Mouse (Mus musculus) Patski (cell line): ENCODE results near the gene Gm18336. TPM values are rescaled to one million over a fixed set of nuclear protein-coding genes. Genes with fewer than 3 reads are reported as not detected.
A peak's percentile ranks its signal among the peaks of the same experiment; 100 is the strongest.
"Not testable (repeated sequence)": the region's sequence is repeated elsewhere in the genome, so short reads cannot be mapped to it uniquely, and the experiment has no call there.

Source experiments
- ATAC-seq: fragments of 100-300 bp; one replicate; pipeline ENCODE4 v1.8.0; 2021
- CTCF ChIA-PET: fragments of 350-600 bp; sonication (Branson Sonifier 250); formaldehyde crosslinking; loops from one replicate; lab custom pipeline; 2022; ENCODE audit warnings: inconsistent platforms; lab: Charles Lee
- POLR2A ChIA-PET: fragments of 350-600 bp; sonication (Branson Sonifier 250); formaldehyde crosslinking; loops from one replicate; lab custom pipeline; 2022; ENCODE audit warnings: antibody characterized with exemption, inconsistent platforms; lab: Charles Lee
- DNase-seq: peaks from one replicate; pipeline ENCODE4 v3.0.0-alpha.2; 2011; ENCODE audit warnings: low read depth, low spot score
- H3K27me3 ChIP-seq: fragments of 371-371 bp; one replicate; pipeline ENCODE4 v1.5.1; 2021
- CTCF ChIP-seq: fragments of 100-300 bp; IDR thresholded peaks from one replicate; pipeline ENCODE4 v1.5.1; 2021
- in situ Hi-C: fragments of 300-500 bp; cut with MboI; formaldehyde crosslinking; loops from 3 replicates; pipeline ENCODE4 v1.11.1; 2018; ENCODE audit warnings: low pct_unique_long_range_greater_than_20kb, mixed read lengths
- polyA plus RNA-seq: library from polyadenylated mRNA; unstranded; gene quantifications from one replicate; pipeline ENCODE4 v1.2.3, GENCODE M21; 2021

The Gm18336 gene
- polyA plus RNA-seq: not detected

DNA sequence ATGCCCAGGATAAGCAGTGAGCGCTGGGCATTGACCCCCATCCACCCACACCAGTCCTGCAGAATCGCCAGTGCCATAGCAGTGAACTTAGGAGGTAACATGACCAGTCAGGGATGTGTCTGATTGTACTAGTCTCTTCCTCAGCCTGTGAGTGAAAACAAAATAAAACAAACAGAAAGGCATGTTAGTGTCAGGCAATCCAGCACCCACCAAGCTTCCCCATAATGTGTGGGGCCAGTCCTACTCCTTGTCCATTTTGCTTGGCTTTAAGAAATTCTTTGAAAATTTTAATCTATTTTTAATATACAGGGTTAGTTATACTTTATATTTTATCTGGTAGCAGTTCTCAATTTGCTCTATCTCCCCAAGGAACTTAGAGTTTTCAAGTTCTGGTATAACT is at the start of gene Gm18336:
Gene Gm18336 (minus strand): TSS at position 101 of the 400 bp plus-strand sequence.
- ATAC-seq, CTCF ChIA-PET, POLR2A ChIA-PET, DNase-seq, in situ Hi-C loops: not testable (repeated sequence)
- H3K27me3 ChIP-seq: peaks cover 26% of the 10 kb centered on the region

- no peak for TF ChIP-seq CTCF
- ChIA-PET CTCF (interaction anchor here (1.0 to 3.1 kb wide), 2 partner anchors 11 kb away, joined by 3 to 8 read pairs; no protein-coding TSS in a partner anchor), POLR2A (no interaction called here)
- in situ Hi-C loops: loop anchor here (25.0 kb wide), 2 partner anchors 204 to 429 kb away; partner anchors contain the start of genes F8a and Xlr4c
- peaks cover 3% of the 10 kb centered on the region for H3K27me3 ChIP-seq
- DNase-seq (peak; percentile 9), ATAC-seq (peak; percentile 76)
These were observed 42.9 kb upstream of the Gm18336 start for GRCm38 (mm10) chrX:73441428-73441827.

DNA sequence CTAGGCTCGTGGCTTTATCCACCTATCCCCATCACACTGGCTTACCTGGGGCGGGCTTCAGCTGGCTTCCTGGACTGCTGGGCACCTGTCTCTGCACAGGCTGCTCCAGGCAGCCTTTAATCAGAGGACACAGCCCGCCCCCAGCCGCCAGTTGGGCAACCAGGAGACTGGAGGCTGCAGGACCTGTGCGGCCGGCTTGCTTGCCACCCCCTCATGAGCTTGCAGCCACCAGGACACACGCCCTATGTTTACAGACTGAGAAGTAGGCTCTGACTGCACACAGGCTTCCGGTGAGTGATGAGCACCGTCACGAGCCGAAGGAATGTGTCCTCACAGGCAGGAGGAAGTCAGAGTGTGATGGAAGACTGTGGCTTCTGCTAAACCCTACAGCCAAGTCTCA is 36.7 kb upstream of the Gm18336 start, which contains the start of gene Trex2:
Gene Trex2 (minus strand): TSS at position 93 of the 400 bp plus-strand sequence.
- CTCF ChIA-PET: interaction anchor here (0.6 kb wide), 1 partner anchor 579 kb away, joined by 3 read pairs; no protein-coding TSS in a partner anchor
- no peak for TF ChIP-seq CTCF
- ATAC-seq (no peak), DNase-seq (no peak)
- POLR2A ChIA-PET: no interaction called here
- peaks cover 7% of the 10 kb centered on the region for H3K27me3 ChIP-seq
- in situ Hi-C loops: loop anchor here (10.0 to 25.0 kb wide), 4 partner anchors 120 to 423 kb away; partner anchors contain the start of genes F8a, Pnma3 and Xlr4c

- ATAC-seq (no peak), DNase-seq (no peak)
- in situ Hi-C loops: loop anchor here (10.0 to 25.0 kb wide), 4 partner anchors 118 to 421 kb away; partner anchors contain the start of genes F8a, Pnma3 and Xlr4c
- TF ChIP-seq CTCF: no peak
- POLR2A ChIA-PET: no interaction called here
- H3K27me3 ChIP-seq: peaks cover 26% of the 10 kb centered on the region
- CTCF ChIA-PET: no interaction called here
These were observed 34.3 kb upstream of the Gm18336 start for GRCm38 (mm10) chrX:73432850-73433249.

GRCm38 (mm10) chrX:73430036-73430435 is 31.5 kb upstream of the Gm18336 start:
- DNase-seq (no peak), ATAC-seq (no peak)
- CTCF ChIA-PET: interaction anchor here (0.6 to 3.1 kb wide), 6 partner anchors 11 to 118 kb away, joined by 3 to 11 read pairs (median 3); partner anchors contain the start of gene Haus7
- POLR2A ChIA-PET: no interaction called here
- in situ Hi-C loops: loop anchor here (10.0 to 25.0 kb wide), 4 partner anchors 115 to 418 kb away; partner anchors contain the start of genes F8a, Pnma3 and Xlr4c
- H3K27me3 ChIP-seq: peaks cover 43% of the 10 kb centered on the region
- no peak for TF ChIP-seq CTCF

DNA sequence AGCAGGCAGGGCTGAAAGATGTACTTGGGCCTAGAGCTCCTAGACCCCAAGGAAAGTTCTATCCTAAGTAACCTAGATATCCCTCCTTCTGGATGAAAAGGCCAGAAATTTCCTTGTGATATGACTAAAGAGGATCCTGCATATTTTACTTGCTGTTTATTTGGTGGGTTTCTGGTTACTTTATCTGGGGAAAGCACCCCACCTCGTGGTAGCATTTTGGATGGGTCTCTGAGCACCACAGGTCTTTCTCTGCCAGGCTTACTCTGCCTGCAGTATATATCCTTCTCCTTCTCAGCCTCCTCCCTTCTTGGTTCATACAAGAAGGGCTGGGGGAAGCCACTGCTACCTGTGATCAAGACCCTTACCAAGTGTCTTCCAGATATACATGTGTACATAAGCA is 14.2 kb upstream of the Gm18336 start:
- H3K27me3 ChIP-seq: peaks cover 53% of the 10 kb centered on the region
- no peak for DNase-seq
- POLR2A ChIA-PET: interaction anchor here (0.6 kb wide), 1 partner anchor 19 kb away, joined by 5 read pairs; no protein-coding TSS in a partner anchor
- CTCF ChIA-PET: interaction anchor here (1.0 kb wide), 1 partner anchor 17 kb away, joined by 3 read pairs; no protein-coding TSS in a partner anchor
- no peak for ATAC-seq
- TF ChIP-seq CTCF: no peak
- in situ Hi-C loops: no loop called here

GRCm38 (mm10) chrX:73410880-73411517 is 12.5 kb upstream of the Gm18336 start, which contains the start of gene Zfp92:
Zfp92 (plus strand) TSS chrX:73411096.
- no peak for DNase-seq
- ChIA-PET POLR2A (no interaction called here), CTCF (no interaction called here)
- in situ Hi-C loops: no loop called here
- no peak for ATAC-seq
- no peak for TF ChIP-seq CTCF
- peaks cover 58% of the 10 kb centered on the region for H3K27me3 ChIP-seq

GRCm38 (mm10) chrX:73401616-73402015 is 3.1 kb upstream of the Gm18336 start:
- ChIA-PET POLR2A (no interaction called here), CTCF (no interaction called here)
- no peak for ATAC-seq
- no peak for TF ChIP-seq CTCF
- in situ Hi-C loops: no loop called here
- peaks cover 47% of the 10 kb centered on the region for H3K27me3 ChIP-seq
- no peak for DNase-seq

GRCm38 (mm10) chrX:73400951-73401350 is 2.4 kb upstream of the Gm18336 start:
- H3K27me3 ChIP-seq: peaks cover 47% of the 10 kb centered on the region
- no peak for TF ChIP-seq CTCF
- POLR2A ChIA-PET: no interaction called here
- ATAC-seq: no peak
- DNase-seq: no peak
- CTCF ChIA-PET: no interaction called here
- in situ Hi-C loops: no loop called here

GRCm38 (mm10) chrX:73396446-73396845 is 2.1 kb downstream of the Gm18336 start:
- POLR2A ChIA-PET: no interaction called here
- in situ Hi-C loops: no loop called here
- CTCF ChIA-PET: no interaction called here
- H3K27me3 ChIP-seq: peaks cover 29% of the 10 kb centered on the region
- DNase-seq (no peak), ATAC-seq (no peak)
- no peak for TF ChIP-seq CTCF

DNA sequence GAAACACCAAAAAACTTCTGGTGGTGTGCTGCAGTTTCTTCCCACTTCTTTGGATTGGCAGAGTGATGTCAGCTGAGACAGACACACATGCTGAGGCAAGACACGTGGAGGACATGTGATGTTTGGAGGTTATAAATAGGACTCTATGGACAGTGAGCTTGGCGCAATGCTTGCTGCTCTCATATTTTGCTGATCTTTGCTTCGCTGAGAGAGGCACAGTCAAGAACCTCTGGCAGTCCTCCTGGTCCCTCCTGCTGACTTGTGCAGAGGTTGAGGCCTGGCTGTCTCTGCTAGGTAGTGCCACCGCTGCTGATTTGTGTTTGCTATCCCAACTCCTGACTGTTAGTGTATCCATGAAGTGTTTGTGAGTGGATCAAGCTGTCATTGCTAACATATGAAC is 7.1 kb downstream of the Gm18336 start:
- peaks cover 19% of the 10 kb centered on the region for H3K27me3 ChIP-seq
- CTCF ChIA-PET: no interaction called here
- ATAC-seq (no peak), DNase-seq (no peak)
- in situ Hi-C loops: no loop called here
- POLR2A ChIA-PET: no interaction called here
- no peak for TF ChIP-seq CTCF
